In the genomic region with DNA sequence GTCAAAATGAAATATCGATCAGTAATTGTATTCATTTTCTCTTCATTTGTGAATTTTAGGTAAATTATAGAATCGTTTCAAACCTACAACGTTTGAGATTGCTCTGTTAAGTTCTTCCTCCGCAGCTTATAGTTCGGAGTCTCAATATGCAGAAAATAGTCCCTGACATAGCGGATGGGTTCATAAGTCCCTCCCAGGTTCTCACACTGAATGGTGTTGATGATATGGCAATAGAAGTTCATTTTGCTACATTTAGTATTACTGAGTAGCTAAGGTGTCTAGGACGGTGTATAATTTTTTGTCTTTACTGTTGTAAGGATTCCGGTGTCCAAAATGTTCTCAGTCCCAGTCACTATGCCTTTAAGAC, we compare ENCODE assay signal across 8 mouse cellular contexts. TPM values are rescaled to one million over a fixed set of nuclear protein-coding genes. Genes with fewer than 3 reads are reported as not detected.
DNase-seq lines count a peak whose midpoint lies in the region; ATAC-seq and TF ChIP-seq lines count a peak whose summit lies in the region.

No protein-coding gene starts in this region.

- H3K79me2 ChIP-seq in macrophage (ENCODE audit: inconsistent target), result peaks cover 24% of the 10 kb centered on the region

- H3K4me2 ChIP-seq in heart, embryonic 16.5 days (ENCODE audit: low read depth, low read length), result peak overlapping the region; percentile 61
- H3K4me2 ChIP-seq in forebrain, embryonic 15.5 days (replicated peaks), result peak overlapping the region; percentile 44

- H3K4me1 ChIP-seq in heart, embryonic 16.5 days (ENCODE audit: control insufficient read depth, insufficient read depth, low read length), result peaks cover 2% of the 10 kb centered on the region; the same call in 1 of the 2 replicates
- H3K4me1 ChIP-seq in G1E (ENCODE audit: insufficient read depth, low read depth, low read length), result peaks cover 3% of the 10 kb centered on the region; the same call in 1 of the 2 replicates
- peaks cover 3% of the 10 kb centered on the region; the same call in 1 of the 2 replicates for H3K4me1 ChIP-seq in forebrain, embryonic 15.5 days

- WGBS in heart, embryonic 16.5 days, result 22% methylated on average over 8 of the region's 8 CpGs
- WGBS in forebrain, embryonic 15.5 days, result 30% methylated on average over 8 of the region's 8 CpGs
- 32% methylated on average over 8 of the region's 8 CpGs for WGBS in macrophage (ENCODE audit: missing documents)

- H3K9ac ChIP-seq in heart, embryonic 16.5 days (ENCODE audit: low read length), result peak overlapping the region; percentile 68; the same call in 1 of the 2 replicates
- peak overlapping the region; percentile 85 for H3K9ac ChIP-seq in forebrain, embryonic 15.5 days (replicated peaks)

- H3K36me3 ChIP-seq in heart, embryonic 16.5 days (ENCODE audit: control insufficient read depth, insufficient read depth), result no peaks in the 10 kb centered on the region
- H3K36me3 ChIP-seq in G1E (replicated peaks) (peaks cover 2% of the 10 kb centered on the region), macrophage (ENCODE audit: inconsistent target) (no peaks in the 10 kb centered on the region)
- no peaks in the 10 kb centered on the region for H3K36me3 ChIP-seq in forebrain, embryonic 15.5 days

- ATAC-seq in heart, embryonic 16.5 days (replicated peaks; ENCODE audit: extremely low read depth, insufficient read depth, low FRiP score), result no peak
- no peak for ATAC-seq in G1E (ENCODE audit: extremely low read depth, insufficient number of reproducible peaks, low FRiP score, poor library complexity, severe bottlenecking)
- ATAC-seq in forebrain, embryonic 15.5 days (replicated peaks), result peak; percentile 7

- peak overlapping the region; percentile 81 for H3K4me3 ChIP-seq in heart, embryonic 16.5 days (ENCODE audit: low read length)
- peak overlapping the region; percentile 82 for H3K4me3 ChIP-seq in G1E (ENCODE audit: low read depth, low read length)
- peak overlapping the region; percentile 82 for H3K4me3 ChIP-seq in forebrain, embryonic 15.5 days
- H3K4me3 ChIP-seq in macrophage (ENCODE audit: inconsistent target), result peak overlapping the region; percentile 41

- DNase-seq in heart, postnatal 25 days (ENCODE audit: low spot score), result no peak
- no peak for DNase-seq in G1E (ENCODE audit: low spot score)
- DNase-seq in adrenal gland, adult 8-10 months, result no peak
- DNase-seq in B cell, adult 2 months, result no peak
- DNase-seq in retina, embryonic 14.5 days (ENCODE audit: low spot score), result no peak

- peaks cover 2% of the 10 kb centered on the region; the same call in 1 of the 2 replicates for H3K9me3 ChIP-seq in heart, embryonic 16.5 days (replicated peaks; ENCODE audit: control insufficient read depth, low read length)
- H3K9me3 ChIP-seq in G1E (replicated peaks), result no peaks in the 10 kb centered on the region
- no peaks in the 10 kb centered on the region for H3K9me3 ChIP-seq in forebrain, embryonic 15.5 days

- peak overlapping the region; percentile 91 for H3K27ac ChIP-seq in heart, embryonic 16.5 days (ENCODE audit: low read length)
- peak overlapping the region; percentile 98 for H3K27ac ChIP-seq in forebrain, embryonic 15.5 days (replicated peaks)
- peak overlapping the region; percentile 88 for H3K27ac ChIP-seq in macrophage

- peaks cover 4% of the 10 kb centered on the region; the same call in 1 of the 2 replicates for H3K27me3 ChIP-seq in heart, embryonic 16.5 days (ENCODE audit: control insufficient read depth, insufficient read depth, low read length)
- H3K27me3 ChIP-seq in G1E (ENCODE audit: insufficient read depth, low read length), result no peaks in the 10 kb centered on the region
- no peaks in the 10 kb centered on the region for H3K27me3 ChIP-seq in forebrain, embryonic 15.5 days

- intact Hi-C loops in heart, postnatal 25 days (cut with DNase I), result loop anchor here (2.0 to 10.0 kb wide), 2 partner anchors 29 to 395 kb away; a partner anchor contains a TSS

- no peak for TF ChIP-seq CTCF in G1E (IDR thresholded peaks at IDR 0.05; ENCODE audit: low read depth, low read length)

RNA-seq across cellular contexts. Expression of a gene that starts 1.1 kb away (rescaled TPM):
- polyA plus RNA-seq in heart, embryonic 16.5 days (2015; fragmentation: Nextera tagmentation; extraction: Ambion mirVana), result 16.9 and 19.6 TPM in 2 replicates
- 100 to 1,000 TPM; 137 to 155 TPM for total RNA-seq in heart, postnatal 25 days (2021)
- total RNA-seq in G1E (2014; fragmentation: Nextera tagmentation) (286 and 293 TPM in 2 replicates), G1E (2017) (173 and 177 TPM in 2 replicates)
- polyA plus RNA-seq in G1E (2012) (5.0 and 6.1 TPM in 2 replicates), macrophage (2018) (59.1 to 81.6 TPM (median 67.5 TPM) in 3 replicates)
- 39.7 and 40.9 TPM in 2 replicates for polyA plus RNA-seq in forebrain, embryonic 15.5 days (2015; fragmentation: Nextera tagmentation; extraction: Ambion mirVana)
- 100 to 1,000 TPM; 170 to 387 (median 256) TPM for total RNA-seq in macrophage (2018; cell fraction: chromatin; rRNA removed)
- 100 to 1,000 TPM in 22 of 26 experiments, 10 to 100 TPM in 4; 87.7 to 187 (median 127) TPM for total RNA-seq in macrophage (2018; cell fraction: cytosol; rRNA removed)
- 100 to 1,000 TPM; 149 to 279 (median 181) TPM for total RNA-seq in macrophage (2018; cell fraction: nucleus; rRNA removed)
- 100 to 1,000 TPM; 172 to 242 (median 222) TPM for total RNA-seq in adrenal gland, adult 8-10 months (2022)
